Mouse (Mus musculus) brain, embryonic 14.5 days (tissue): ENCODE results near the gene Znrf2.

Experiments used
- CTCF ChIP-seq: fragments of 200-500 bp; IDR thresholded peaks from 2 replicates; pipeline ENCODE4 v1.5.1; 2012; ENCODE audit warnings: inconsistent platforms, mild to moderate bottlenecking, moderate library complexity, borderline replicate concordance; ENCODE audit not compliant: insufficient read depth, insufficient read length; ENCODE audit errors: extremely low read depth
- POLR2A ChIP-seq: fragments of 200-500 bp; IDR thresholded peaks from 2 replicates; pipeline ENCODE4 v1.6.1; 2012; ENCODE audit warnings: mild to moderate bottlenecking, inconsistent platforms, borderline replicate concordance; ENCODE audit not compliant: poor library complexity, insufficient read depth, insufficient read length, severe bottlenecking; ENCODE audit errors: extremely low read depth

DNA sequence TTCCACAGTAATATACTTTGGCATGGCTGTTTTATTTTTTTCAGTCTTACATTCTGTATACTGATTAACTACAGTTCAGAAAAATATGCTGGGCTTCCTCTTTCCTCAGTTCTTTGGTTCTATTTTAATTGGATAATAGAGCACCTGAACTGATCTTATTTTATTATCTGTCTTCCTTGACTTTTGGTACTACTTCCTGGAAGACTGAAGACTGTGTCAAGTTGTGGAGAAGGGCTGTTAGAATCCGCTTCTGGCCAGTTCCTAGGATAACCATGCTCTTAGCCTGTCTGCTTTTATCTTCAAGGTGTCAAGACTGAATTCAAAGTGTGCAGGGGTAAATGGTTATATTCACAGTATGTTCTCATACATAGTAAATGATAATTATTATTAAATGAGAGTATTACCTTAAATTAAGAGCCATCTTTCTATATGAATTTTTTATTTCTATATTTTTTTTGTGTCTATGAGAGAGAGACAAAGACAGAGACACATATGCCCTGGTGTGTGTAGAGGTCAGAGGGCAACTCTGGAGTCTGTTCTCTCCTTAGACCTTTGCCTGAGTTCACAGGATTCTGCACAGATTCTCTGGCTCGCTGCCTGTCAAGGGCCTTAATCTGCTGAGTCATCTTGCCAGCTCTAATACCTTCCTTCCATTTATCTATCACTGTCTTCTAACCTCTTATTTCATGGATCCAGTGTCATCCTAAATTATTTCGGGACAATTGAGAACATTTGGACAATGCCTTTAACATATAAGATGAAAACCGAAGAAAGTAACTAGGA is 39.3 kb downstream of the Znrf2 start:
- TF ChIP-seq CTCF (no peak), POLR2A (no peak)
